Mouse (Mus musculus) mature B cell (primary cell): Measurements from ENCODE around the gene Armc10.
"Not testable (repeated sequence)": the region's sequence is repeated elsewhere in the genome, so short reads cannot be mapped to it uniquely, and the experiment has no call there.

Source experiments
- in situ Hi-C: fragments of 300-500 bp; cut with MboI; formaldehyde crosslinking; loops from 2 replicates; pipeline ENCODE4 v1.14.3; 2019

Gene Armc10

GRCm38 (mm10) chr5:21645439-21646132 is at the start of gene Armc10, which contains the start of gene Fbxl13:
Armc10 (plus strand) TSS chr5:21645813.
Fbxl13 (minus strand) TSS chr5:21645634.
- in situ Hi-C loops, result no loop called here

DNA sequence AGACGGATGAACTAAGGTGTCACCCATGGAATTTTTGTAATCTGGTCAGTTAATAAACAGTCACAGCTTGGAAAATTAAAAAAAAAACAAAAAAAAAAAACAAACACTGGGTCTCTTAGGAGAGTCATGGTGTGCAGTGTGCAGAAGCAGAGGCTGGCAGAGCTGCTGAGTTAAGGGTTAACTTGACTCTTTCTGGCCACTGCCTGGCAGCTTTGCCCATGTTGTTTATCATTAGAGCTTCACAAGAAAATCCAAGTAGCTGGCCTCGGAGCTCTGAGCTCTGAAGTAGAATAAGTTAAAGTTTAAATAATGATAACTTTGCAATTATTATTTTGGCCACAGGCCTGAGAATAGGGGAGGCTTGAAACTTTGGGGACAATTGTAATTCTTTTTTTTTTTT is 46.1 kb upstream of the Armc10 start:
- in situ Hi-C loops, result loop anchor here (25.0 kb wide), 2 partner anchors 162 to 287 kb away; no protein-coding TSS in a partner anchor

GRCm38 (mm10) chr5:21599961-21600360 is 45.7 kb upstream of the Armc10 start:
- in situ Hi-C loops, result loop anchor here (25.0 kb wide), 2 partner anchors 163 to 288 kb away; no protein-coding TSS in a partner anchor

GRCm38 (mm10) chr5:21605936-21606335 is 39.7 kb upstream of the Armc10 start:
- in situ Hi-C loops, result no loop called here

DNA sequence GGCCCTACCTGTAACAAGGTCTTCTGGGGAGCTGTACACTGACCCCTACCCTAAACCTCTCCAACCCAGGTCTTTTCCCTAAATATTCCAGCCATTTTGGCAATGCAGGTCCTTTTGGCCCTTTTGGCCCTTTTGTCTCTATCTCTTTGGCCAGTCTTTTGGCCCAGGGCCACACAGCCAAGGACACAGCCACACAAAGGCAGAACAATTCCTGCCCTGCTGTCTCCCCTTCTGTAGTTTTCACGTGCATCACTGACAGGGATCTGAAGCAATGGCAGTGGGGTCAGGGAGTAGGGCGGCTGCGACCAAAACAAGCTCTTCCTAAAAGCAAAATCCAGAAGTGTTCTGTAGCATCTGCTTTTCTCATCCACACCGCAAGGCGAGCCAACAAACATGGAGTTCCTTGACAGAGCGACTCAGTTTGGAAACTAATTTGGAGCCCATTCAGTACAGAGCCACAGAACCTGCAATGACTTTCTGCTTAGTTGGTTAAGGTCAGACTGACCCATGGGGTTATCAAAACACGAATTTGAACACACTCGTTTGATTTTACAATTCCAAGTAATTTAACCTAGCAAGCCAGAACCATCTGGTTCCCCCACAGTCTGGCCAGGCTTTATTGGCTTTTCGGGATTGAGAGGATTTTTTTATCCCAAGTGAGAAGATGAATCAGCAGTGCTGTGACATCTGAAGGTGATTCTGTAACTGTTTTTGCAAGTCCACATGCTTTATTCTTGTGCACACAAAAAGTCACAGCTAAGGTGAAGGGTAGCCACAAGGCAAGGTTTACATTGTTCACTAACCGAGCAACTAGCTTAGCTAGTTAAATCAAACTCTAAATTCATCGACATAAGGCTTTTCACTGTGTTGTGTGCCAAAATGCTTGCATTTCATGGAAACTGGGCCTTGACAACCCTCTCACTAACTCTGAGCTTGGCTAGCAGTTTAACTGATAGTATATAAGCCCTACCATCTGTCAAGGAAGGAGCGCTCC is 37.0 kb upstream of the Armc10 start:
- in situ Hi-C loops, result no loop called here

- in situ Hi-C loops, result no loop called here
Measured at GRCm38 (mm10) chr5:21610996-21611395, 34.6 kb upstream of the Armc10 start.

DNA sequence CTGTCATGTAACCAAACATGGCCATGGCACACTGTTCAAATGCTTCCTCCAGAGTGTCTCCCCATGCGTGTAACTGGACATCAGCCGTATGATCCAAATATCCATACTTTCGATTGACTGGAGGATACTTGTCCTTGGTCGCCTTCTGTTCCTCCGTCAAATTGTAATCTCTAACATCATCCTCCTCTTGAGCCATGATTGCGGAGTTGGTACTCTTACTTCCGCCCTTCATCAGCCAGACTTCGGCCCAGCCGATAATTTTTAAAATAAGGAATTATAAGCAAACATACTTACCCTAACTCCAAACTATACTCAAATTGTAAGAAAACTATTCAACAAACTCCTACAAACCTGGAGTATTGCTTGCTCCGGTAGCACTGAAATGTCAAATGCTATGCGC is 31.3 kb upstream of the Armc10 start:
- in situ Hi-C loops, result not testable (repeated sequence)

DNA sequence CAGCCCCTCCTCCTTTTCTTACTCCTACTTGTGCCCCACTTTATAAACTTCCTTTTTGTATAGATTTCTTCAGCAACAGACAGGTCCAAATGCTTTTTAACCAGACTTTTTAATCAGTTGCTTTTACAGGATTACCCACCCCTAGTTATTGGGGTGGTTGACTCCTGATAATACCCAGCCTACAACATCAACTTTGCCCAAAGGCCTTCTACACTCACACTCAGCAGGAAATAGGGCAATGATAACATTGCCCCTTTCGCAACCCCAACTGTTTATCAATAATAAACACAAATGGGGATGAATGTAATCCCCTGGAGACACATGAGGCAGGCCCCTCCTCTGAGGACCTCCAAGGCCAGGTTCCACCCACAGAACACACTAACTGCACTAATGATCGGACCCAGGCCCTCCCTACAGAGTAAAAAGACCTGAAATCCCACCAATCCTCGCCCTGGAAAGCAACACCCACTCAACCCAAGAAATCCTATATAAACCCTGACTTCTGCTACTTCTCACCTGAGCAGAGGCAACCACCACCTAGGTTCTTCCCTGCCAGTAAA is 29.1 kb upstream of the Armc10 start:
- in situ Hi-C loops, result no loop called here

DNA sequence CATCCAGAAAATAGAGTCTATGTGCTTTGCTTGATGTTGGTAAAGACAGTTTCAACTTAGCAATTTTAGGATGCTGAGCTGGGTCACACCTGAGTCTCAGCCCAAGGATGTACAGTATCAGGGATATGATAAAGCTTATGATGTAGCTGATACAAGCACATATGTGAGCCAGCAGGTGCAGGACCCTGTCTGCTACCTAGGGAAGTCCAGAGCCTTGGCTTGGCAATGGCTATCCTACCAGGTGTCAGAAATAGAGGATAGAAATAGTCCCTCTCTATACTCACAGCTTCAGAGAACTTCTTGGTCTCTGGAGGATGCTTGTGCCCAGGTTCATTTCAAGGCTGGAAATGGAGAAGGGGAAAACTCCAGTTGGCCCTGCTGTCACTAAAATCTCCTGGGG is 19.7 kb upstream of the Armc10 start:
- in situ Hi-C loops, result no loop called here

- in situ Hi-C loops, result no loop called here
Measured at GRCm38 (mm10) chr5:21640961-21641360, 4.7 kb upstream of the Armc10 start.

DNA sequence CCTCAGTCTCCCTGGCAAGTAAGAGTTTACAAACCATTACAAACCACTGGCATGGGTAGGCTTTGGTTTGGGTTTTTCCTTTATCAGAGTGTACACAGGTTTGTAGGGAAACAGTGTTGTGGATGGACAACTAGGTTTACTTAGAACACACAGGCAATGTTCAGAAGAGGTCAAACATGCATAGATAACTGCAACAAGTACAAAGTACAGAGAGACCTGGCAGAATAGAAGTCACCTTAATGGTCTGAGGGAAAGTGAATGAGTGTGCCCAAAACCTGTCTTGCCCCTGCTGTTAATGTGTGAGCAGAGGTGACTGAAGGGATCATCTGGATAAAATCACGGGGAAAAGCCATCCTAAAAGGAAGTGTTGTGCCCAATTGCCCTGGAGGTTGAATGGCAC is 2.0 kb upstream of the Armc10 start:
- in situ Hi-C loops, result no loop called here

DNA sequence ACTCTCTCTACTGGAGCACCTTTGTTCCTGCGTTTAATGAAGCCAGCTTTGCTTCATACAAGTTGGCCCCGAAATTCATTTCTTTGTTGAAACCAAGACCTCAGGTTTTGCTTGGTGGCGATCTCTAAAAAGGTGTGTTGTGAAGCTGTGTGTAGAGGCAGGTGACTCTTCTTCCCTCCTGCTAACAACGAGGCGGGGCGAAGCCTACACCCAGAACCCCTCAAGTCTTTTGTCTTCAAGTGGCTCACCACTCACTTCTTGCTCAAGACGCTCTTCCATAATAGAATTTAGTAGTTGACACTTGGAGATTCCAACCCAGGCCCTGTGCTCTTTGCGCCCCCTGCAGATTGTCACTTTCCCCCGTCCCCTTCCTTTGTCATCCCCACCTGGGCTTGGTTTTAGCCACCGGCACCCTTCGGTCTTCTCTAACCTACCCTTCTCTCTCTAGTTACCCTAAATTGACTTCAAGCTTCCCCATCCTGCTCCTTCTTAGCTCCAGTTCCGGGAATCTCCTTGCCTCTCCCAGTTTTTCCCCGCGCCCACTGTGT is 648 bp upstream of the Armc10 start:
- in situ Hi-C loops, result no loop called here

DNA sequence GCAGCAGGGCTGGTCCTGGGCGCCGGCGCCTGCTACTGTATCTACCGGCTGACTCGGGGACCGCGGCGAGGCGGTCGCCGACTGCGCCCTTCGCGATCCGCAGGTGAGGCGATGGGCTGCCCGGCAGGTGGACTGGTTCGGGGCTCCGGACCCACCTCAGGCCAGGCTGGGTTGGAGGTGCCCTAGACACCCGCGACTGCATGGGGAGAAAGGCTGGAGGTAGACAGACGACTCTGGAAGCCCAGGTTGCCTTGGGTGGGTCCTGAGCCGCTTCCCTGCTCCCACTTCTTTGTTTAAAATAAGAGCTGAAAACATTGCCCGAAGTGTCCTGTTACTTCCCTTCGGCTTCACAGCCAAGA is 499 bp downstream of the Armc10 start:
- in situ Hi-C loops, result no loop called here

- in situ Hi-C loops, result no loop called here
Measured at GRCm38 (mm10) chr5:21650736-21651135, 5.1 kb downstream of the Armc10 start.

DNA sequence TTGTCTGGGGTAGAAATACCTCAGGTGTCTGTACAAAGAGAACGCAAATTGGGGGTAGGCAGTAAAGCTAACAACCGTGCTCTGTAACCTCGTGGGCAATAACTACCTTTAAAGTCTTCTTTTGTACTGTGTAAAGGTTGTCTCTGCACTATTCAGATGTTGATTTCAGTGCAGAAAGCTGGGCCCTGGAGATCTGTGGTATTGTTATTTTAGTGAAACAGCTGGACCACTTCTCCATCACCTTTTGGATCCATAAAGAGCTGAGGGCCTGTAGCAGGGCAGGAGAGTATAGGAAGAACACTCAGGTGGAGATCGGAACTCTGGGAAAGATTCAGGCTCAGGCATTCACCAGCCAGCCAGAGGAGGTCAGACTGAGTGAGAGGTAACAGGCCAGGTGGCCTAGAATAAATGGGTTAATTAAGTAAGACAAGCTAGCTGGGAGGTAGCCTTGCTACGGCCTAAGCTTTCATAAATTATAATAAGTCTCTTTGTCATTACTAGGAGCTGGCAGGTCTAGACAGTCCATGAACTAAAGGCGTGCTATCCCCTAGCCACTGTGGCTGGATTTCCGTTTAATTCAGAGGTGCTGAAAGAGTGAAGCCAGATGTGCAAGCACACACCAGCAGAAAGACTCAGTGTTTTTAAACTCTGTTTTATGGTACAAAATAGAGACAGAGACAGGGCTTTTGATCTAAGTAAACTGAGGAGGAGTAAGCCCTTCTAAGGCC is 6.4 kb downstream of the Armc10 start:
- in situ Hi-C loops, result no loop called here

GRCm38 (mm10) chr5:21656912-21657311 is 11.3 kb downstream of the Armc10 start:
- in situ Hi-C loops, result no loop called here

DNA sequence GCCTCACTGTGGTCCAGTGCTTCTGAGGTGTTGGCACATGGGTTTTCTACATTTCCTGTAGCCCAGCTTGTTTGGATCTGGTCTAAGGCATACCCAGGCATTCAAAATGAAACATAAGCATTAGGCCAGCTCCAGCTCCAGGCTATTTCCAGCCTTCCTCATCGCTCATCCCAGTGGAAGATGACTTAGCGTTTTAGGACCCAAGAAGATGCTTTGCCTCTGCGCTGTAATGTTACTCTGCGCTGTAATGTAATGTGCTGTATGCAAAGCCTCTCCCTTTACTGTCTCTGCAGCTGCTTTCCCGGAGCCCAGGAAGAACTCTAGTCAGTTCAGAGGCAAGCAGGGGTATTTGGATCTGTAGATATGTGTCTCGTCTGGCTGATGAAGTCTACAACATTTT is 12.4 kb downstream of the Armc10 start:
- in situ Hi-C loops, result no loop called here

DNA sequence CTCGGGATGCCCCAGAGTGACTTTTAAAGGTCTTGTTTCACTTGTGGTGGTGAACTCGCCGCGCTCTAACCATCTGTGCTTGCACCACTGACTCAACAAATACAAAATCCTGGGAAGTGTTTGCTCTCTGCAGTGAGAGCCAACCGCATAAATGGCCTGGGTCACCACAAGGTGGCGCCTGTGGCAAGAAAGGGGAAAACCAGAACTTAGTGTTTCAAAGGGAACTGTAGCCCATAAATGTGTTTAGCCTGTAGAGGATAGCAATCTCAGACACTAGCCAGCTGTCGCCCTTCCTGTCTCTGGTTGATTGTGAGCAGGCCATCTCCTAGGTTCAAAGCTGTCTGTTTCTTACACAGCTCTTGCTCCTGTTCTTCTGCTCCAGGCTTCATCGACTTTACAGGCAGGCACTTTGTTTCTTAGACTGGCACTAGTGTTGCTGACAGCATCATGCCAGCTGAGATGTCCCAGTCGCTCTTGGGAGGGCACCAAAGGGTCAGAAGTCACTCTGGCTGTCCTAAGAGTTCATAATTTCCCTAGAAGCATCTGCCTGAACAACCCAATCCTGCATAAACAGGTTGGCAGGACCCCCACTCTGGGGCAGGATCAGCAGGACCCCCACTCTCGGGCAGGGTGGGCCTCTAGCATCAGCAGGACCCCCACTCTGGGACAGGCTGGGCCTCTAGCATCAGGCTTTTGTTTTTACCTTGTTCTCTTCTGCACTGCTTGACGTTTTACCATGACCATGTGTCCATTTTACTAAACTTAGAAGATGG is 13.2 kb downstream of the Armc10 start:
- in situ Hi-C loops, result no loop called here

DNA sequence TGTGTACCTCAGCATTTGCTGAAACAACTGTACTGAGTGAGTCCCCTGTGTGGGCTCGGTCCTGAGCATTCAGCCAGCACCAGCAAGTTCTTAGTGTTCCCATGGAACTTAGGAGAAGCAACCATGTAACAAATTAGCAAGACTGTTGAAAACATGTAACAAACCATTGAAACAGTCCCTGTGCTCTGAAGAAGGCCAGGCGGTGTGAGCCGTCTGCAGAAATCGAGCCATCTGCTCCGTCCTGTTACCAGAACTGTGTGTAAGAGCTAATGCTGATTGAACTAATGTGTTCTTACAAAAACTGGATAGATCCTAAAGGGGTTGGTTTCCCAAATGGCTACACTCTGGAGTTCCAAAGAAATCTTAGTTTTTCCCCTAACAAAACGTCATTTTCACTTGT is 15.2 kb downstream of the Armc10 start:
- in situ Hi-C loops, result no loop called here

DNA sequence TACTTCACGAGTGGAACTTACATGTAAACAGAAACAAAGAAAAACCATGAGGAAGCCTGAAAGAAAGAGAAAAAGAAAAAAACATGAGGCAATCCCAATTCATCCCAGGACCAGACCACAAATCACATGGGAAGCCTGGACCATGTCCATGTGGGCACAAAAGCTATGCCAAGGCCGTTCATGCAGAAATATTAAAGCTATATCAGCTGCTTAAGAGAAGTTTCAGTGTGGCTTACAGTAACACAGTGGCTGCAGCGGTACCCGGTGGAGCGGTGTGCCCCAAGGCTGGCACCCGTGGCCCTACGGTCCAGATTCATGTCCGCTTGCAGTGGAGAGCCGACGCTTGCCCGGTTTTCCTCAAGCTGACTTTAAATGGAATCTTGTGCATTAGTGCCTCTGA is 17.5 kb downstream of the Armc10 start:
- in situ Hi-C loops, result no loop called here
